Mouse (Mus musculus) testis, adult 2 months (tissue): ENCODE results near the gene Ap1m2. TPM values are rescaled to one million over a fixed set of nuclear protein-coding genes. Genes with fewer than 3 reads are reported as not detected.

ENCODE experiments used
- H3K27ac ChIP-seq: fragments of 200-500 bp; 2 replicates; pipeline ENCODE4 v1.5.1; 2012; ENCODE audit warnings: low read depth, low read length; ENCODE audit not compliant: control insufficient read depth, insufficient read depth
- H3K27me3 ChIP-seq: fragments of 200-500 bp; 2 replicates; pipeline ENCODE4 v1.6.1; 2012; ENCODE audit warnings: mild to moderate bottlenecking, low read length, moderate library complexity; ENCODE audit not compliant: control insufficient read depth, insufficient read depth
- H3K36me3 ChIP-seq: fragments of 200-500 bp; 2 replicates; pipeline ENCODE4 v1.6.1; 2012; ENCODE audit warnings: mild to moderate bottlenecking, low read length; ENCODE audit not compliant: control insufficient read depth, insufficient read depth
- H3K4me1 ChIP-seq: fragments of 200-500 bp; 2 replicates; pipeline ENCODE4 v1.6.1; 2012; ENCODE audit warnings: low read length; ENCODE audit not compliant: control insufficient read depth, insufficient read depth
- H3K4me3 ChIP-seq: fragments of 200-500 bp; 2 replicates; pipeline ENCODE4 v1.5.1; 2012; ENCODE audit warnings: low read depth, mild to moderate bottlenecking, low read length, moderate library complexity, mixed read lengths; ENCODE audit not compliant: control insufficient read depth
- CTCF ChIP-seq: fragments of 200-500 bp; IDR thresholded peaks from 2 replicates; pipeline ENCODE4 v1.5.1; 2012; ENCODE audit warnings: low read depth, mild to moderate bottlenecking, inconsistent platforms, low read length, moderate library complexity; ENCODE audit not compliant: control insufficient read depth, insufficient read depth, insufficient replicate concordance
- POLR2A ChIP-seq: fragments of 200-500 bp; IDR thresholded peaks from 2 replicates; pipeline ENCODE4 v1.6.1; 2012; ENCODE audit warnings: low read depth, mild to moderate bottlenecking, inconsistent platforms, low read length, moderate library complexity; ENCODE audit not compliant: control insufficient read depth
- polyA plus RNA-seq: library from polyadenylated mRNA; depleted of rRNA; stranded (reverse); fragments of >200 nt; gene quantifications from 2 replicates; pipeline ENCODE4 v1.2.3, GENCODE M21; 2012

The Ap1m2 gene
- polyA plus RNA-seq, 1 experiment: 3.0 TPM

- H3K27me3 ChIP-seq: no peaks in the 10 kb centered on the region
- H3K4me1 ChIP-seq: no peaks in the 10 kb centered on the region
- H3K36me3 ChIP-seq: no peaks in the 10 kb centered on the region
- H3K4me3 ChIP-seq: no peak overlapping the region
- H3K27ac ChIP-seq: no peak overlapping the region
- no peak for TF ChIP-seq CTCF
These were observed 57.4 kb downstream of the Ap1m2 start for GRCm38 (mm10) chr9:21254690-21255089.

GRCm38 (mm10) chr9:21251116-21251735 is 60.9 kb downstream of the Ap1m2 start:
- Histone ChIP-seq H3K36me3 (no peaks in the 10 kb centered on the region), H3K27ac (no peak overlapping the region), H3K27me3 (no peaks in the 10 kb centered on the region), H3K4me3 (no peak overlapping the region), H3K4me1 (peaks cover 5% of the 10 kb centered on the region)
- TF ChIP-seq CTCF: no peak
- TF ChIP-seq POLR2A: no peak

- H3K27ac ChIP-seq: no peak overlapping the region
- no peak overlapping the region for H3K4me3 ChIP-seq
- H3K27me3 ChIP-seq: no peaks in the 10 kb centered on the region
- no peaks in the 10 kb centered on the region for H3K36me3 ChIP-seq
- H3K4me1 ChIP-seq: peaks cover 5% of the 10 kb centered on the region
- TF ChIP-seq CTCF (no peak), POLR2A (no peak)
These were observed 61.6 kb downstream of the Ap1m2 start for GRCm38 (mm10) chr9:21250509-21250908.

DNA sequence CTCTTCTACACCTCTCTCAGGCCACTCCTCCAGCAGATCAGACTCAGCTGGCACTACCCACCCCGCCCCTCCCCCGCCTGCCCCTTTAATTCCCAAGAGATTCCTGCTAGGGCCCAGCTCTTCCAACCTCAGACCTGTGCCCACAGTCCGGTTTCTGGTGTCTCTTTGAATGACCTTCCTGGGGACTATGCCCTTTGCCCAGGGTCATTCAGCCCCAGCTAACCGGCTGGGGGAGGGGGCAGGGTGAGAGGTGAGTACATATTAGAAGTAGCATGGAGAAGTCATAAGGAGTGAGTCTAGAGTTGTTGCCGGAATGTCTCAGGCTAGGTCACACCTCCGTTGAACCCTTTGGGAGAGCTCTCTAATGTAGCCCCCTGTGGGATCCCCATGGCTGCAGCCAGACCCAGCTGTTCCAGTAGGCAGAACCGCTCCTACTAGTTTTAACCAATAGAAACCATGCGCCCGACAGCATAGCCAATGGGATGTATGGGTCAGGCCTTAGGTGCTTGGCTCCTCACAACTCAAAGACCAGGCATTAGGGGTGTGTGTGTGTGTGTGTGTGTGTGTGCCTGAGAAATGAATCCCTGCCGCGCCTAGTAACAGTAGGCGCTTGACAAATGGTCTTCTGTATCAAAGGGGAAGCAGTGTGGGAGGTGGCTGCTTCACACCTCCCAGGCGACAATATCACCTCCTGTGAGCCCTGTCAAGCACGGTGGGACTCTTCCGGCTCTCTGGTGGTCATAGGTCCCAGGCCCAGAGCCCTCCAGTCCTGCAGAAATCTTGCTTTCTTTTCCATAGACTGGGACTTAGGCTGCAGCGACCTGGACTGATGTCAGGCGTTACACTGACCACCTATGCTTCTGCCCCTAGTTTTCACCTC is 62.3 kb downstream of the Ap1m2 start:
- no peak overlapping the region for H3K4me3 ChIP-seq
- no peaks in the 10 kb centered on the region for H3K27me3 ChIP-seq
- H3K4me1 ChIP-seq: peaks cover 5% of the 10 kb centered on the region
- TF ChIP-seq POLR2A (no peak), CTCF (no peak)
- H3K27ac ChIP-seq: no peak overlapping the region
- no peaks in the 10 kb centered on the region for H3K36me3 ChIP-seq

DNA sequence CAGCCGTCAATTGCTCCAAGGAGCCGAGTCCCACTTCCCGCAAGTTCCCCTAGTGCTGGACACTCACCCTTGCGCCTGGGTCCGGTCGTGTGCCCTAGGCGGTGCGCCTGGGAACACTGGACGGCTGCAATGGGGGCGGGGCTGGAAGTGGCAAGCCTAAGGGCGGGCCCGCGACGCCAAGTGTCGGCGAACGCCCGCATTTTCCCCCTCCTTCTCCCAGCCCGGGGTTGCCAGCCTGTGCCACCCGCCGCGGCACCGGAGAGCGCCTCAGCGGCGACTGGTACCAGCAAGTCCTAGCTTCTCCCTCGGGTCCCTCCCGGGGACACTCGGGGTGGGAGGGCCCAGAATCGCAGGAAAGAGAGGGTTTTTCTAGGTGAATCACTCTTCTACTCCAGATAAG is 63.8 kb downstream of the Ap1m2 start, which contains the start of gene S1pr5:
Gene S1pr5 (minus strand): TSS at position 118 of the 400 bp plus-strand sequence.
- no peak within 1 kb of the TSS for H3K27ac ChIP-seq
- no peaks in the 10 kb centered on the region for H3K36me3 ChIP-seq
- H3K4me3 ChIP-seq: no peak within 1 kb of the TSS; the same call in 1 of the 2 replicates
- TF ChIP-seq POLR2A (no peak), CTCF (no peak)
- no peaks in the 10 kb centered on the region for H3K27me3 ChIP-seq
- peaks cover 14% of the 10 kb centered on the region for H3K4me1 ChIP-seq

- Histone ChIP-seq H3K4me1 (peaks cover 14% of the 10 kb centered on the region), H3K36me3 (no peaks in the 10 kb centered on the region), H3K4me3 (no peak overlapping the region), H3K27ac (no peak overlapping the region), H3K27me3 (no peaks in the 10 kb centered on the region)
- TF ChIP-seq CTCF (no peak), POLR2A (no peak)
These were observed 65.8 kb downstream of the Ap1m2 start for GRCm38 (mm10) chr9:21246342-21246741.

DNA sequence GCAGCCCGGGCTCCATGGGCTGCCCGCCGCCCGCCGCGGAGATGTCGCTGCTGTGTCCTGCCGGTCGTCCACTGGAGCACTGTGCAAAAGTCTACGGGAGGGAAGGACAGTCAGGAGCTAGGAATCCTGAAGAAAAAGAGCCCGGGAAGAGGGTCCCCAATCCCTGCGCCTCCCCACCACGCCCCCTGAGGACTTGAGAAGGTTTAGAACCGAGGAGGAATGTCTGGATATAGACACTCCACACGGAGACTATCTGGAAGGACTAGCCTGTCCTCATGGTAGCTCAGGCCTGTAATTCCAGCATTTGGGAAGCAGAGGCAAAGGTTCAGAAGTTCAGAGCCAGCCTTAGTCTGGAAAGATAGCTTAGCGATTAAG is 67.0 kb downstream of the Ap1m2 start:
- TF ChIP-seq CTCF (no peak), POLR2A (no peak)
- no peaks in the 10 kb centered on the region for H3K36me3 ChIP-seq
- no peaks in the 10 kb centered on the region for H3K27me3 ChIP-seq
- H3K27ac ChIP-seq: no peak overlapping the region
- peaks cover 14% of the 10 kb centered on the region for H3K4me1 ChIP-seq
- H3K4me3 ChIP-seq: no peak overlapping the region; the same call in 1 of the 2 replicates
